Mouse (Mus musculus) urinary bladder, postnatal 25 days (tissue): ENCODE data around the gene Ypel1.

Experiments
- DNase-seq: peaks from one replicate; pipeline ENCODE4 v3.0.0; 2022; ENCODE audit warnings: low spot score

Ypel1 gene

DNA sequence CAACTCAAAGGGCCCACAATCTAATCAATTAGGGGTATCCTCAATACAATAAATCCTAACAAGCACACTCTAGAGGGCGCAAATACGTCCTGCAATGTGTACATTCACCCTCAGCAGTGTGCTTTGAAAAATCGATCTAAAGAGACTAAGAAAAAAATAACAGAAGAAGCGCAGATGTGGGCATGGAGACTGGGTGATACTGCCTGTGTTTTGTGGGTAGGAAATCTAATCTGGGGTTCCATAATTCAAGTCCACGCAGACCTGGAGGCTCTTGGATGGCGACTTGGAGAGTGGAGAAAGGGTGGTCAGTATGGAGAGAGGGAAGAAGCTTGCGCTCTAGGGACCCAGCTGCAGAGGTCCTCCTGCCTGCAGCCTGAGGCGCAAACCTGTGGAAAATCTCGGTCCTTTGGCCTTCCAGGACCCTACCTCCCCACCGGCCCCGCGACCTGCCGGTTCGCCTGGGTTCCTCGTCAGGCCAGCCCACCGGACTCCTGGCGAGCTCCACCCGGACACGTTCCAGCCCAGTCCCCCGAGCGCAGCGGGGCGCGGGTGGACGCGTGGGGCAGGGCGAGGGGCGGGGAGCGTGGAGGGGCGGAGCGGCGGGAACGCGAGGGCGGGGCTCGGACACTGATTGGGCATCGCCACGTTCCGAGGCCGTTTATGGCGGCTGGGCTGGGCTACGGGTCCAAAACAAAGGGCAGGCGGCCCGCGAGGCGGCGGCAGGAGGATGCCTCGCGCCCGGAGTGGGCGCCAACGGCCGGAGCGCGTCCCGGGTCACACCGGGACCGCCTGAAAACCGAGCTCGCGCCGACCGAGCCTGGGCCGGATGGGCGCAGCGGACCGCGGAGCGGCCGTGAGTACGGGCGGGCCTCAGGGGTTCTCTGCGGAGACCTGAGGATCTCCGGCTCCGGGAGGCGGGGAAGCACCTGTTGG, at the start of gene Ypel1:
Gene Ypel1, plus strand, starts transcription at position 186 of the 933 bp plus-strand sequence.
- DNase-seq: peak; percentile 81

GRCm38 (mm10) chr16:17024469-17025148, 44.9 kb upstream of the Ypel1 start:
- DNase-seq: no peak

- no peak for DNase-seq
Measured at GRCm38 (mm10) chr16:17029971-17030695, 39.4 kb upstream of the Ypel1 start.

GRCm38 (mm10) chr16:17033754-17034153, 35.7 kb upstream of the Ypel1 start:
- DNase-seq: no peak

GRCm38 (mm10) chr16:17040716-17041115, 28.8 kb upstream of the Ypel1 start:
- DNase-seq: no peak

- DNase-seq: no peak
Measured at GRCm38 (mm10) chr16:17041417-17041816, 28.1 kb upstream of the Ypel1 start.

- DNase-seq: no peak
Measured at GRCm38 (mm10) chr16:17044320-17044719, 25.2 kb upstream of the Ypel1 start.

DNA sequence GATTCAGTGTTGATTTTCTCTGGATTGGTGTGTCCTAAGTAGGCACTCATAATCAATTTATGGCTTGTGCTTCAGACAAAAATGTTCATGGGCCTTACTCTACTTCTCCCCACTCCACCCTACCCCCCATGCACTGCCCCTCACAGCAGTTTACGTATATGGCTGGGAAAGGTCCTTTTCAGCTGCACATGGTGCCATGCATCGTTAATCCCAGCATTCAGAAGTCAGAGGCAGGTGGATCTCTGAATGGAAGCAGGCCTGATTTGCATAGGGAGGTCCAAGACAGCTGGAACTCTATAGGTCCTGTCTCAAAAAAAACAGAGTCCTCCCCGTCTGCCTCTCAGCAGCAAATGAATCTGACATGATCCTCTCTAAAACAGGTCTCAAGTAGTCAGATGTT, 24.2 kb upstream of the Ypel1 start:
- no peak for DNase-seq

DNA sequence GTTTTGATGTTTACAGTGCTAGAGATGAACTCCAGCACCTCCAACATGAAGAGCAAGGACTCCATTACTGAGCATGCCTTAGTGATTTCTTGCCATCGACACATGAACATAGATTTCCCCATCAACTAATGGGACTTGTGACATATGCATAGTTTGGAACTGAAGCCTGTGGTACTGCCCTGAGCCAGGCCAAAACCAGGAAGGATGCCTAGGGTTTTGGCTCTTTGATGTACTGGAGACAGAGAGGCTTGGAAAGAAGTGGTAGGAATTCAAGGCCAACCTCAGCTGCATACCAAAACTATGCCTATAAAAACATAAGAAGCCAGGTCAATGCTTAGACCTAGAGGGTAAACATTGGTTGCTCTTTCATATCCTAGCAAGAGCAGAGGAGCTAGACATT, 19.6 kb upstream of the Ypel1 start:
- DNase-seq: no peak

- no peak for DNase-seq
Measured at GRCm38 (mm10) chr16:17052087-17052486, 17.4 kb upstream of the Ypel1 start.

GRCm38 (mm10) chr16:17053903-17054302, 15.6 kb upstream of the Ypel1 start:
- no peak for DNase-seq

GRCm38 (mm10) chr16:17055584-17055983, 13.9 kb upstream of the Ypel1 start:
- no peak for DNase-seq

DNA sequence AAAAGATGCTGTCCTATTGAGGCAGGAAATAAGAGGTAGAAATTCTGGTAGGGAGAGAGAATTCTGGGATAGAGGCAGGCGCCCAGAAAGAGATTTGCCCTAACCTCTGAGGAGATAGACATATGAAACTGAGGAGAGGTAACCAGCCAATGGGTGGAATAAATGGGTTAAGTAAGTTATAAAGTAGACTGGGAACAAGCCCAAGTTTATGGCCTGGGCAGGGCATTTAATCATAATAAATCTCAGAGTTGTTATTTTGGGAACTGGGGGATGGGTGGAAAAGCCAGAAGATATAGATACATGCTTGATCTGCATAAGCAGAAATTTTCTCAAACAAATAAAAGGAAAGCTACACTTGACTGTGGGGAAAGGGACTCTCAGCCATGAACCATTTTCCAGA, 7.2 kb upstream of the Ypel1 start:
- DNase-seq: no peak

- no peak for DNase-seq
Measured at GRCm38 (mm10) chr16:17067552-17067951, 1.9 kb upstream of the Ypel1 start.

DNA sequence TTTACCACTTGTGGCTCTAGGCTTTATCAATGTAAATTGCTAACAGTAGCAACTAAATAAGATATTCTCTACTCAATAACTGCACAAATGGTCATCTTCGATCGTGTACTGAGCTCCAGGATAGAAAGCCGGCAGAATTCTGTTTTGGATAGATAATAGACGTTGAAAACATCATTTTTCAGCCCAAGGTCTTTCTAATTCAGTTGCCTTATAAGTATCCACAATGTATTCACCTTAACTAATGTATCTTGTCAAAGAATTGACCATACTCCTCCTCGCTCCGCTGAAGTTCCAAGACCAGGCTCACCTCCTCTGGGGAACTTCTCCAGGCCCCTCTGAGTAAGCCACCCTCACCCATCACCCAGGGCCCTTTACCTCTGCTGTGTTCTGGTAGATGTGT, 1.2 kb downstream of the Ypel1 start:
- DNase-seq: no peak

- no peak for DNase-seq
Measured at GRCm38 (mm10) chr16:17073000-17073399, 3.5 kb downstream of the Ypel1 start.

- no peak for DNase-seq
Measured at GRCm38 (mm10) chr16:17076301-17076700, 6.8 kb downstream of the Ypel1 start.

DNA sequence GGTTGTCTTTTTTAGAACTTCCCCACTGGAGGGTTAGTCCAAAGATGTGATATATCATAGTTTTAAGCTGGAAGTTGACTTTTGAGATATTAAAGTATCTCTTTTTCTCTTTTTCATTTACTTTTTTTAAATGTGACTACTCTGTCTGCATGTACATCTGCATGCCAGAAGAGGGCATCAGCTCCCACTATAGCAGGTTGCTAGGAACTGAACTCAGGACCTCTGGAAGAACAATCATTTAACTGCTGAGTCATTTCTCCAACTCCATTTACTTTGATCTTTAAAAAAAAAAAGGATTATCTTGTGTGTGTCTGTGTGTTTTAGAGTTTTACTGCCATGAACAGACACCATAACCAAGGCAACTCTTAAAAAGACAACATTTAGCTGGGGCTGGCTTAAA, 7.4 kb downstream of the Ypel1 start:
- DNase-seq: no peak

DNA sequence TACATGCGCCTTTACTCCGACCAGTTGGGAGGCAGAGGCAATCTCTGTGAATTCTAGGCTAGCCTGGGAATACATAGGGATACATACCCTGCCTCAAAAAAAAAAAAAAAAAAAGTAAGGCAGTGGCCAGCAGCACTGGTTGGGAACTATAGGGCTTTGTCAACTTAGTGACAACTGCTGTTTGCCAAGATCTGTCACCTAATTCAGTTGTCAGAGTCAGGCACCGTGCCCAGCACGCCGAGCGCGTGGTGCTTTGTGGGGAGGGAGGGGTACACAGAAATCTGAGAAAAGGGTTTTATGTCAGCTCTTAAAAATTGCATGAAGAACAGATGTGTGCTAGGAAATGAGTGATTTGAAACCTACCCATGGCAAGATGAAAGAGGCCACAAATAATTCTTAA, 8.6 kb downstream of the Ypel1 start:
- DNase-seq: no peak

DNA sequence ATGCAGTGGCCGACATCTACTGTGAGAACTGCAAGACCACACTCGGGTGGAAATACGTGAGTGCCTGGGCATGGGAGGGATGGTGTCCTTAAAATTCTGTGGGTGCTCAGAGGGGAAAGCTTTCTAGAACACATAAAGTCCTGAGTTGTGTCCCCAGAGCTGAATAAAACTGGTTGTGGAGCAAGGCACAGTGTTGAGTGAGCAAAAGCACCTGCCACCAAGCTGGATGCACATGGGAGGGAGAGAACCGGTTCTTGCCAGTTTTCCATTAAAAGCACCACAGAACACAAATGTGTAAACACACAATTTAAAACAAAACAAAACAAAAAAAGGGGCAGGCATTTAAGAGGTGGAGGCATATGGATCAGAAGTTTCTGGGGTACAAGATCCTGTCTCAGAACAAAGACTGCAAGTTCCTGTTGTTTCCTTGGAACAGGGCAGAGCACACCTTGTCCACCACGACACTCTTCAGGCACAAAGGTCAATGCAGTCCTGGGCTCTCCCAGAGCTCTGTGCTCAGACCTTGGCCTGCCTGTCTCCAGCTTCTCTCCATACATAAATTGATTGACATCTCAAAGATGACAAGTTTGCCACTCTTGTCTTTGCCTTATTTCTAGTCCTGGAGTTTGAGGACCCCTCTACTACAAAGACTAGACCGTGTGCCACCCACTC, 12.8 kb downstream of the Ypel1 start:
- DNase-seq: no peak

DNA sequence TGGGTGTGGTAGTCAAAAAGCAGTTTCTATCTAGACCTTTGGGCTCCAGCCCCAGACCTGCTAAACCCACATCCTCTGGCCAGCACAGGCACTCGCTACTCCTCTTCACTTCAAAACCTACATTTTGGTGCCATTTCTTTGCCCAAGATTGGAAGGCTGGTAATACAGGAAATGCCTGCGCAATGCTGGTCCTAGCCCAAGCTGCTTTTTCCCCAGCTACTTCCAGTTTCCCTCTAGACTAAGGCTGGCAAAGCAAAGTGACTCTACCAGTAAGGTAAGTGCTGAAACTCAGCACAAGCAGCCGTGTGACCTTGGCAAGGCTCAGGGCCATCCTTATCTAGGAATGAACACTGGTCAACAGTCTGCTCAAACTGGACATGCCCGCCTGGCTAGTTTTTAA, 16.1 kb downstream of the Ypel1 start:
- no peak for DNase-seq

GRCm38 (mm10) chr16:17086241-17086640, 16.7 kb downstream of the Ypel1 start:
- no peak for DNase-seq
